Mouse (Mus musculus) heart, adult 2 months (tissue): ENCODE data around the gene Rab33a. TPM values are rescaled to one million over a fixed set of nuclear protein-coding genes. Genes with fewer than 3 reads are reported as not detected.
A peak's percentile ranks its signal among the peaks of the same experiment; 100 is the strongest.

Experiments used
- DNase-seq, 2 experiments: peaks; one replicate each; pipeline ENCODE4 v3.0.0; 2021
- H3K27ac ChIP-seq: fragments of 200-600 bp; 2 replicates; pipeline ENCODE4 v1.8.1; 2022
- H3K27me3 ChIP-seq: fragments of 200-500 bp; 2 replicates; pipeline ENCODE4 v1.6.1; 2012; ENCODE audit warnings: mild to moderate bottlenecking, low read length, inconsistent platforms, mixed read lengths; ENCODE audit not compliant: control insufficient read depth, insufficient read depth
- H3K36me3 ChIP-seq: fragments of 200-500 bp; 2 replicates; pipeline ENCODE4 v1.6.1; 2012; ENCODE audit warnings: low read length, inconsistent platforms; ENCODE audit not compliant: control insufficient read depth, insufficient read depth
- H3K4me1 ChIP-seq: fragments of 200-500 bp; 2 replicates; pipeline ENCODE4 v1.6.1; 2011; ENCODE audit warnings: low read length; ENCODE audit not compliant: control insufficient read depth, insufficient read depth
- H3K4me3 ChIP-seq: fragments of 200-600 bp; 2 replicates; pipeline ENCODE4 v1.8.1; 2022
- H3K79me2 ChIP-seq: fragments of 200-500 bp; replicated peaks from 2 replicates; pipeline ENCODE4 v1.6.1; 2012; ENCODE audit warnings: mild to moderate bottlenecking, inconsistent platforms, low read length, moderate library complexity, mixed read lengths; ENCODE audit not compliant: control insufficient read depth, insufficient read depth
- H3K9ac ChIP-seq: fragments of 200-500 bp; 2 replicates; pipeline ENCODE4 v1.6.1; 2012; ENCODE audit warnings: low read depth, mild to moderate bottlenecking, control low read depth, inconsistent platforms, low read length, mixed read lengths
- CTCF ChIP-seq: fragments of 200-600 bp; IDR thresholded peaks from 2 replicates; pipeline ENCODE4 v1.8.1; 2022; ENCODE audit warnings: antibody characterized with exemption, mild to moderate bottlenecking, moderate library complexity
- EP300 ChIP-seq: fragments of 200-500 bp; IDR thresholded peaks from 2 replicates; pipeline ENCODE4 v1.6.1; 2011; ENCODE audit warnings: low read depth, low read length, control low read depth; ENCODE audit not compliant: insufficient read depth
- POLR2A ChIP-seq: fragments of 200-500 bp; IDR thresholded peaks from 2 replicates; pipeline ENCODE4 v1.6.1; 2011; ENCODE audit warnings: mild to moderate bottlenecking, low read depth, low read length, control low read depth; ENCODE audit not compliant: insufficient read depth
- WGBS: fragments of 180-500 bp; shearing (Covaris S2); methylation state at CpG from one replicate; pipeline ENCODE4 v1.1.7; 2018; 5-methylcytosine and 5-hydroxymethylcytosine counted together
- intact Hi-C: fragments of 180-260 bp; cut with DNase I; formaldehyde crosslinking; loops from one replicate; pipeline ENCODE4 v1.15.1; 2025
- polyA plus RNA-seq: library from polyadenylated mRNA; depleted of rRNA; stranded (reverse); fragments of >200 nt; gene quantifications from 2 replicates; pipeline ENCODE4 v1.2.3, GENCODE M21; 2012
- total RNA-seq, 2 experiments: library from RNA; stranded (reverse); gene quantifications; 2 replicates each; pipeline ENCODE4 v1.2.3; 2021

Rab33a gene
- total and polyA plus RNA-seq, 3 experiments: 0.29 to 1.7 TPM; not detected in 1

DNA sequence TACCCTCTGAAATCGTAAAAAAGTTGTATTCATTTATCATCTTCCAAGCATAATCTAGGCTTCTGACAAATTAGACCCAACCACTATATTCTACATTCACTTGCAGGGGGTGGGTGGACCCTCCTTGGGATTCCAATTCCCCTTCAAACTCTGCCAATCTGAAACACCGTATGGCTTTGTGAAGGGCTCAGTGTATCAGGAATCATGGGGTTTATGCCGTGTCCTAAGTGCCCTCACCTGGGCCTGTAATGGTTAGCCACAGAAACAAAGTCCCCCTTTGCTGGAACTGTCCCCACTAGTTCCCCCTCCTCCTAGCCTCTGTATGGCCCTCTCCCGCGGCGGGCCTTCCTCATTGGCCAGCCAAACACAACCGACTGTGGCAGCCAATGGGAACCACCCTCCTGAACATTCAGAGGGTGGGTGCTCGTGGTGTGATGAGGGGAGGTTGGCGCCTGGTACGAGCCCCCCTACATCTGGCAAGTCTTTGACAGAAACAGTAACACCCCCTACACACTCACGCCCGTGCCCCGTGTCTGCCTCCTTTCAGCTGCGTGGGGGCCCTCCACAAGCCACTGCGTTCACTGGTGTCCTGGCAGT is 776 bp upstream of the Rab33a start:
- no peaks in the 10 kb centered on the region for H3K36me3 ChIP-seq

GRCm38 (mm10) chrX:48519549-48520085 is 532 bp downstream of the Rab33a start:
- H3K79me2 ChIP-seq: no peaks in the 10 kb centered on the region
- DNase-seq: no peak
- WGBS: 27% methylated on average over 20 of the region's 20 CpGs

More for the DNA sequence above, 776 bp upstream of the Rab33a start:
- no peak for DNase-seq
- intact Hi-C loops: no loop called here
- TF ChIP-seq CTCF (no peak), POLR2A (no peak), EP300 (no peak)
- H3K4me3 ChIP-seq: no peak overlapping the region
- no peak overlapping the region for H3K27ac ChIP-seq
- H3K9ac ChIP-seq: no peak overlapping the region
- H3K27me3 ChIP-seq: no peaks in the 10 kb centered on the region
- H3K4me1 ChIP-seq: no peaks in the 10 kb centered on the region
- no peaks in the 10 kb centered on the region for H3K79me2 ChIP-seq
- WGBS: 52% methylated on average over 15 of the region's 15 CpGs

DNA sequence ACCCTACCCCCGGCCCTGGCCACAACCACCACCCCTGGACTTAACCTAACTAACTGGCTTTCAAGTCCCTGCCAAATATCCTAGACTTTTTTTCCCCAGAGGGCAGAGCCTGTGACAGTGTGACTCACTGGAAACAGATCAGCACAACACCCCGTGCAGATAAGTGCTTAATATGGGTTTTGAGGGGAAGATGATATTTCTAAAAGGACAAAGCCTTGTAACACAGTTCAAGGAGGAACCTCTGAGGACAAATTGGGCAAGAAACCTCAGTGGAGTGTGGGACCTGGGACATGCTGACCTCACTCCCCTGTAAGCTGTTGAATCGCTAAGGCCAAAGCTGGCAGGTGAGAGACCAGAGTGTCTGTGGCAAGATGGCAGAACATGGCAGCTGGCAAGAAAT is 2.6 kb downstream of the Rab33a start:
- no peak for DNase-seq
- Histone ChIP-seq H3K4me1 (no peaks in the 10 kb centered on the region), H3K4me3 (no peak overlapping the region), H3K9ac (no peak overlapping the region), H3K27me3 (no peaks in the 10 kb centered on the region), H3K36me3 (no peaks in the 10 kb centered on the region), H3K79me2 (no peaks in the 10 kb centered on the region), H3K27ac (no peak overlapping the region)
- TF ChIP-seq POLR2A (no peak), EP300 (no peak), CTCF (no peak)
- intact Hi-C loops: no loop called here
- 70% methylated on average over 3 of the region's 3 CpGs for WGBS

More at GRCm38 (mm10) chrX:48519549-48520085, 532 bp downstream of the Rab33a start:
- intact Hi-C loops: no loop called here
- no peak overlapping the region for H3K27ac ChIP-seq
- no peaks in the 10 kb centered on the region for H3K36me3 ChIP-seq
- H3K27me3 ChIP-seq: no peaks in the 10 kb centered on the region
- H3K4me1 ChIP-seq: no peaks in the 10 kb centered on the region
- H3K9ac ChIP-seq: peak overlapping the region; percentile 34; the same call in 1 of the 2 replicates
- peak overlapping the region; percentile 29 for H3K4me3 ChIP-seq
- TF ChIP-seq EP300: no peak
- TF ChIP-seq CTCF: no peak
- no peak for TF ChIP-seq POLR2A

DNA sequence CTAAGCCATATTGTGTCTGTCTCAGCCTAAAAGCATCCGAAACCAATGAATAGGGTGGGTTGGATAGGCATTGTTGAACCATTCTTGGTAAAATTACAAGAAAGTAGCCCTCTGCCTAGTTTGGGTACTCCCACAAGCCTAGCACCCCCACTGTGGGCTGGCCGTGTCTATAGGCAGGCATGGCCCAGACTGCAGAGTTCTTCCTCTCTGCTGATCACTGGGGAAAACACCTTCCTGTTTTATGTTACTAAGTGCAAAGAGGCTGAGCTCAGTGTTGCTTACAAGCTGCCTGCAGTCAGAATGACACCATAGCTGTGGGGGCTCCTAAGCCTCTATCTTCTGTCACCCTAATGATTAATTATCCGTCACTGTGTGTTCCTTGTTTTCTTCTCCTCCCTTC is 4.4 kb downstream of the Rab33a start:
- no peak for TF ChIP-seq POLR2A
- TF ChIP-seq EP300: no peak
- TF ChIP-seq CTCF: no peak
- no peak overlapping the region for H3K27ac ChIP-seq
- WGBS: 75% methylated on average over 3 of the region's 3 CpGs
- no peak overlapping the region for H3K4me3 ChIP-seq
- no peak for DNase-seq
- no peaks in the 10 kb centered on the region for H3K36me3 ChIP-seq
- intact Hi-C loops: no loop called here
- H3K4me1 ChIP-seq: no peaks in the 10 kb centered on the region
- no peaks in the 10 kb centered on the region for H3K79me2 ChIP-seq
- H3K9ac ChIP-seq: no peak overlapping the region
- no peaks in the 10 kb centered on the region for H3K27me3 ChIP-seq

- no peaks in the 10 kb centered on the region for H3K4me1 ChIP-seq
- H3K27ac ChIP-seq: no peak overlapping the region
- H3K4me3 ChIP-seq: no peak overlapping the region
- TF ChIP-seq POLR2A (no peak), EP300 (no peak), CTCF (no peak)
- intact Hi-C loops: no loop called here
- H3K27me3 ChIP-seq: no peaks in the 10 kb centered on the region
- no peak for DNase-seq
- 77% methylated on average over 1 of the region's 1 CpGs for WGBS
- no peak overlapping the region for H3K9ac ChIP-seq
- no peaks in the 10 kb centered on the region for H3K36me3 ChIP-seq
- no peaks in the 10 kb centered on the region for H3K79me2 ChIP-seq
These were observed 6.2 kb downstream of the Rab33a start for GRCm38 (mm10) chrX:48525332-48525731.

DNA sequence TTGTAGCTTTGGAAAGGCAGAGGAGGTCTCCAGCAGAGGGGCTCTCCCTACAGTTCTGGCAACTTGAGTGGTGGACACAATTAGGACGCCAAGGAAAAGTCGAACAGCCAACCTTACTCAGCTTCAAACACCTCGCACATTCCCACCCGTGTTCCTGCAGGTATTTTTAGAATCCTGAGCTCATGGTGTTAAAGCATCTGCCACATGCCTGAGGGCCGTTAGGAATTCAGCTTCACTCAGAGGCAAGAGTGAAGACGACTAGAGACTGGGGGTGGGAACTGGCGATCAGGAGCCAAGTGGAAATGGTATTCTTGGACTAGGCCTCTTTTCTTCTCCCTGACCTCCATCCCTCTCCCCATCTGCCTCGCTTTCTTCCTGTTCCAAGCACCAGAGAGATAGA is 6.8 kb downstream of the Rab33a start:
- Histone ChIP-seq H3K36me3 (no peaks in the 10 kb centered on the region), H3K27ac (no peak overlapping the region), H3K79me2 (no peaks in the 10 kb centered on the region), H3K4me1 (no peaks in the 10 kb centered on the region), H3K9ac (no peak overlapping the region), H3K27me3 (no peaks in the 10 kb centered on the region), H3K4me3 (no peak overlapping the region)
- intact Hi-C loops: no loop called here
- WGBS: 44% methylated on average over 8 of the region's 8 CpGs
- no peak for TF ChIP-seq EP300
- no peak for TF ChIP-seq CTCF
- TF ChIP-seq POLR2A: no peak
- DNase-seq: no peak
